Mouse (Mus musculus): ENCODE measurements around the gene A530084C06Rik. TPM values are rescaled to one million over a fixed set of nuclear protein-coding genes. Genes with fewer than 3 reads are reported as not detected.

Gene A530084C06Rik
- total and polyA plus RNA-seq, 2 experiments from 2014 or later = 0.99 TPM; not detected in 1

DNA sequence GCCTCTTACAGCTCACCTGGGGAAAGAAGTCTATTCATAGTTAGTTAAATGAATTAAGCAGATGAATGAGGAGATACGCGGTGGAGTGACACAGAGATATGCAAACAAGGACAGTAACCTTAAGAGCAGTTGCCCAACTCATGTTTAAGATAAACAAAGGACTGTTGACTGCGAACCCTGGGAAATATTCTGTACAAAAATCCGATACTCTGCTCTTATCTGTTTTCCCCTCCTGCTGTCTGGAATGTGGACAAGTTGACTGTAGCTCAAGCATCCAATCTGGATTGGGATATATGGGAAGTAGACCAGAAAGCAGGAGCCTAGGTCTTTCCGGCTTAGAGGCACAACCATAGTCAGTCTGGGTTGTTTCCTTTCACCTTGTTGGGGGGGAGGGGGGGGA, 27.9 kb downstream of the A530084C06Rik start:
- H3K4me3 ChIP-seq (ENCODE audit: low read depth, low read length) = no peak overlapping the region
- no peak overlapping the region for H3K27ac ChIP-seq (ENCODE audit: low read depth, low read length)
- H3K9ac ChIP-seq (replicated peaks; ENCODE audit: low read length, poor library complexity, severe bottlenecking) = no peak overlapping the region
- H3K4me2 ChIP-seq (ENCODE audit: low read depth, low read length, poor library complexity, severe bottlenecking) = no peak overlapping the region
- no peak for ATAC-seq (ENCODE audit: low FRiP score)
- DNase-seq (ENCODE audit: low spot score) = no peak
- no peaks in the 10 kb centered on the region for H3K36me3 ChIP-seq (ENCODE audit: insufficient read depth, low read length)
- no peaks in the 10 kb centered on the region for H3K27me3 ChIP-seq (ENCODE audit: insufficient read depth, low read length)
- no peaks in the 10 kb centered on the region for H3K4me1 ChIP-seq (ENCODE audit: insufficient read depth, low read length)
- no peaks in the 10 kb centered on the region for H3K9me3 ChIP-seq (ENCODE audit: low read length)
- TF ChIP-seq CTCF (IDR thresholded peaks at IDR 0.05) = no peak
- WGBS = 85% methylated on average over 5 of the region's 5 CpGs

DNA sequence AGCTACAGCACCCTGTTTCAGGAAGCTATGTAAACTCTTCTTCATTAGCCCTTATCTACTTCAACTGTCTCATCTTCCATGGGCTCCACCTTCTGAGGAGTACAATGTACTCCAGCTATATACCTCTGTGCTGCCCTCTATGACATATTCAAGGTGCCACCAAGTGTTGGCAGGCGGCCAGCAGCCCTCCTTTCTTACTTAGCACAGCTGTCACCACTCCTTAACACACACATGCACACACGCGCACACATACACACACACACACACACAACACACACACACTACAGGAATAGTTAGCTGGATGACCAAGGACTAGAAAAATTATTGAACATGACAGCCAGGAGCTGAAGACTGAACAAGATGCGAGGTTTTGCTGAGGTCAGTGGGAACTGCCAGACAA, 34.2 kb downstream of the A530084C06Rik start:
- no peak for DNase-seq (ENCODE audit: low spot score)
- no peaks in the 10 kb centered on the region for H3K4me1 ChIP-seq (ENCODE audit: insufficient read depth, low read length)
- no peak overlapping the region for H3K9ac ChIP-seq (replicated peaks; ENCODE audit: low read length, poor library complexity, severe bottlenecking)
- no peak overlapping the region for H3K27ac ChIP-seq (ENCODE audit: low read depth, low read length)
- WGBS = 92% methylated on average over 4 of the region's 4 CpGs
- no peaks in the 10 kb centered on the region for H3K36me3 ChIP-seq (ENCODE audit: insufficient read depth, low read length)
- no peaks in the 10 kb centered on the region for H3K27me3 ChIP-seq (ENCODE audit: insufficient read depth, low read length)
- ATAC-seq (ENCODE audit: low FRiP score) = no peak
- TF ChIP-seq CTCF (IDR thresholded peaks at IDR 0.05) = no peak
- no peaks in the 10 kb centered on the region for H3K9me3 ChIP-seq (ENCODE audit: low read length)
- no peak overlapping the region for H3K4me2 ChIP-seq (ENCODE audit: low read depth, low read length, poor library complexity, severe bottlenecking)
- H3K4me3 ChIP-seq (ENCODE audit: low read depth, low read length) = no peak overlapping the region

DNA sequence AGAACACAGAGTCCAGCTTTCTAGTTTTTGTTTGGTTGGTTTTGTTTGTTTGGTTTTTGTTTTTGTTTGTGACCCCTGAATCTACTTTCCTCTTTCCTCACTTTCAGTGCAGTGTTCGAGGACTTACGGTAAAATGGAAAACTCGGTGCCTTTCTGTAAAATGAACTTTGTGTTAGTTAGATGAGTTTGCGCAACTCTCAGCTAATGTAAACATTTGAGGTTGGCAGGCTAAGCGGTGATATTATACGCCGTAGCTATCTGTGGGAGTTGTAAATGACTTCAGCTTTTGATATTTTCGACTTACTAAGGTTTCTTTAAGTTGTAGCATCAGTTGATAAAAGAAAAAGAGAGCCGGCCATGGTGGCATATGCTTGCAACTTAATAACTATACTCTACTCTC, 40.2 kb downstream of the A530084C06Rik start:
- no peak for ATAC-seq (ENCODE audit: low FRiP score)
- H3K9ac ChIP-seq (replicated peaks; ENCODE audit: low read length, poor library complexity, severe bottlenecking) = no peak overlapping the region
- no peaks in the 10 kb centered on the region for H3K36me3 ChIP-seq (ENCODE audit: insufficient read depth, low read length)
- TF ChIP-seq CTCF (IDR thresholded peaks at IDR 0.05) = no peak
- H3K4me3 ChIP-seq (ENCODE audit: low read depth, low read length) = no peak overlapping the region
- H3K9me3 ChIP-seq (ENCODE audit: low read length) = no peaks in the 10 kb centered on the region
- WGBS = 93% methylated on average over 9 of the region's 9 CpGs
- no peak for DNase-seq (ENCODE audit: low spot score)
- no peaks in the 10 kb centered on the region for H3K4me1 ChIP-seq (ENCODE audit: insufficient read depth, low read length)
- H3K4me2 ChIP-seq (ENCODE audit: low read depth, low read length, poor library complexity, severe bottlenecking) = no peak overlapping the region
- H3K27me3 ChIP-seq (ENCODE audit: insufficient read depth, low read length) = no peaks in the 10 kb centered on the region
- H3K27ac ChIP-seq (ENCODE audit: low read depth, low read length) = no peak overlapping the region

DNA sequence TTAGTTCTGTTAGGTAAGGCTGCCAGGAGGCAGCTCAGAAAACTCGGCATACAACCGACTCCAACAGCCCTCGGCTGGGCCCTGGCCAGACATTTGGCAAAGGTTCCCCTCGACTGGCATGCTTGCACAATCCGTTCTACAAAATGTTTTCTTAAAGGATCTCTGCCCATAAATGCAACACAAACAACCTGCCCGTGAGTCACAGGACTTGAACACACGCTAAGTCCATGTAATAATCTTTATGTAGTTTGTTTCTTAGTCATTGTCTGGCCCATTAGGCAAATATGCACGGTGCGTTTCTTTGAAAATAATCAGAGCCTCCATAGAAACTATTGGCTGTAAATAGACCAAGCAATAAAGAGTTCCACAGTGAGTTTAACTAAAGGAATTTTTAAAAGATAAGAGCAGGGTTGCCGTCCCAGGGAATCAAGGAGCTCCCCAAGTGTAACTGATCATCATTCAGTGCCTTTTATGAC, 40.7 kb downstream of the A530084C06Rik start:
- WGBS = 62% methylated on average over 10 of the region's 10 CpGs
- no peak overlapping the region for H3K4me3 ChIP-seq (ENCODE audit: low read depth, low read length)
- no peaks in the 10 kb centered on the region for H3K4me1 ChIP-seq (ENCODE audit: insufficient read depth, low read length)
- ATAC-seq (ENCODE audit: low FRiP score) = no peak
- H3K9me3 ChIP-seq (ENCODE audit: low read length) = no peaks in the 10 kb centered on the region
- no peak overlapping the region for H3K9ac ChIP-seq (replicated peaks; ENCODE audit: low read length, poor library complexity, severe bottlenecking)
- no peaks in the 10 kb centered on the region for H3K27me3 ChIP-seq (ENCODE audit: insufficient read depth, low read length)
- H3K36me3 ChIP-seq (ENCODE audit: insufficient read depth, low read length) = no peaks in the 10 kb centered on the region
- no peak overlapping the region for H3K4me2 ChIP-seq (ENCODE audit: low read depth, low read length, poor library complexity, severe bottlenecking)
- TF ChIP-seq CTCF (IDR thresholded peaks at IDR 0.05) = no peak
- H3K27ac ChIP-seq (ENCODE audit: low read depth, low read length) = no peak overlapping the region
- peak; percentile 62 for DNase-seq (ENCODE audit: low spot score)

DNA sequence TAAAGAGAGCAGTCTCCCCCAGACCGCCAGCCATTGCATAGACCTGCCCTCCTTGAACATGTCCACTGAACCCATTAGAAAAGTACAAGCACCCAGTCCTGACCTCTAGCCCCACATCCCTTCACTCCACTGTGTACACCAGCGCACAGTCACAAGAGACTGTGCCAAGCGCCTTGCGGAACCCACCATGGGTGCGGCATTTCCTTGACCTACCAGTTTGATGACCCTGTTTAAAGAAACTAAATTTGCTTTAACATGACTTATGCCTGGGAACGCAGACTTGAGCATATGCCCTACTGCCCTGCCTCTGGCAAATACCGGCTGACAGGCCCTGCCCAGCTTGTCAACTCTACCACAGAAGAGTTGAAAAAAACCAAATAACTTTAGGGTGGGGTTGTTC, 43.9 kb downstream of the A530084C06Rik start:
- H3K9me3 ChIP-seq (ENCODE audit: low read length) = no peaks in the 10 kb centered on the region
- no peak for ATAC-seq (ENCODE audit: low FRiP score)
- no peaks in the 10 kb centered on the region for H3K36me3 ChIP-seq (ENCODE audit: insufficient read depth, low read length)
- H3K4me2 ChIP-seq (ENCODE audit: low read depth, low read length, poor library complexity, severe bottlenecking) = no peak overlapping the region
- no peaks in the 10 kb centered on the region for H3K27me3 ChIP-seq (ENCODE audit: insufficient read depth, low read length)
- H3K27ac ChIP-seq (ENCODE audit: low read depth, low read length) = no peak overlapping the region
- DNase-seq (ENCODE audit: low spot score) = no peak
- no peaks in the 10 kb centered on the region for H3K4me1 ChIP-seq (ENCODE audit: insufficient read depth, low read length)
- H3K4me3 ChIP-seq (ENCODE audit: low read depth, low read length) = no peak overlapping the region
- 95% methylated on average over 7 of the region's 7 CpGs for WGBS
- no peak for TF ChIP-seq CTCF (IDR thresholded peaks at IDR 0.05)
- H3K9ac ChIP-seq (replicated peaks; ENCODE audit: low read length, poor library complexity, severe bottlenecking) = no peak overlapping the region

- Histone ChIP-seq H3K4me1 (ENCODE audit: insufficient read depth, low read length) (no peaks in the 10 kb centered on the region), H3K9ac (replicated peaks; ENCODE audit: low read length, poor library complexity, severe bottlenecking) (no peak overlapping the region), H3K36me3 (ENCODE audit: insufficient read depth, low read length) (no peaks in the 10 kb centered on the region), H3K4me3 (ENCODE audit: low read depth, low read length) (no peak overlapping the region), H3K27me3 (ENCODE audit: insufficient read depth, low read length) (no peaks in the 10 kb centered on the region), H3K9me3 (ENCODE audit: low read length) (no peaks in the 10 kb centered on the region), H3K27ac (ENCODE audit: low read depth, low read length) (no peak overlapping the region), H3K4me2 (ENCODE audit: low read depth, low read length, poor library complexity, severe bottlenecking) (no peak overlapping the region)
- 83% methylated on average over 8 of the region's 8 CpGs for WGBS
- DNase-seq (ENCODE audit: low spot score) = no peak
- ATAC-seq (ENCODE audit: low FRiP score) = no peak
- TF ChIP-seq CTCF (IDR thresholded peaks at IDR 0.05) = no peak
These were observed 52.5 kb downstream of the A530084C06Rik start for GRCm38 (mm10) chr13:31506494-31507167.

Other genes with a start within 250 kb of the A530084C06Rik start
- 4.9 and 5.3 TPM in 2 replicates for gene Foxq1, start 3.2 kb downstream of the A530084C06Rik start, total RNA-seq (2014; rRNA removed)
- 1.7 and 1.9 TPM in 2 replicates for gene Foxq1, start 3.2 kb downstream of the A530084C06Rik start, polyA plus RNA-seq (2015; fragmentation: Nextera tagmentation; extraction: Ambion mirVana)
- gene Foxf2, start 66.5 kb upstream of the A530084C06Rik start, total RNA-seq (2014; rRNA removed) = 7.5 and 11.0 TPM in 2 replicates
- 4.3 and 5.1 TPM in 2 replicates for gene Foxf2, start 66.5 kb upstream of the A530084C06Rik start, polyA plus RNA-seq (2015; fragmentation: Nextera tagmentation; extraction: Ambion mirVana)
- gene Foxc1, start 247.3 kb upstream of the A530084C06Rik start, total RNA-seq (2014; rRNA removed) = 12.6 and 17.1 TPM in 2 replicates
- gene Foxc1, start 247.3 kb upstream of the A530084C06Rik start, polyA plus RNA-seq (2015; fragmentation: Nextera tagmentation; extraction: Ambion mirVana) = 1.8 and 2.2 TPM in 2 replicates